8 mouse cellular contexts compared by ENCODE assay signal in genomic region chr12:73052651-73053591, GRCm38 (mm10). TPM values are rescaled to one million over a fixed set of nuclear protein-coding genes. Genes with fewer than 3 reads are reported as not detected.
A peak's percentile ranks its signal among the peaks of the same experiment; 100 is the strongest.
DNase-seq lines count a peak whose midpoint lies in the region; ATAC-seq and TF ChIP-seq lines count a peak whose summit lies in the region.

No protein-coding gene starts in this region.

- DNase-seq in kidney, adult 2 months, result peak; percentile 25
- DNase-seq in kidney, adult 9 months, result no peak
- peak; percentile 70 for DNase-seq in embryo, embryonic 10.5 days (ENCODE audit: low spot score)
- no peak for DNase-seq in left cerebral cortex, postnatal 14 days (ENCODE audit: low spot score in 2 of 2)

- no peaks in the 10 kb centered on the region for H3K36me3 ChIP-seq in kidney, adult 2 months (ENCODE audit: control insufficient read depth, insufficient read depth, low read length)
- H3K36me3 ChIP-seq in hindbrain, embryonic 12.5 days, result no peaks in the 10 kb centered on the region
- no peaks in the 10 kb centered on the region for H3K36me3 ChIP-seq in macrophage (ENCODE audit: inconsistent target)

- H3K4me2 ChIP-seq in hindbrain, embryonic 12.5 days (replicated peaks), result peak overlapping the region; percentile 57

- H3K27ac ChIP-seq in kidney, adult 2 months (ENCODE audit: insufficient read depth, low read depth, low read length), result no peak overlapping the region
- H3K27ac ChIP-seq in hindbrain, embryonic 12.5 days, result peak overlapping the region; percentile 60
- no peak overlapping the region for H3K27ac ChIP-seq in macrophage

- ATAC-seq in hindbrain, embryonic 12.5 days (ENCODE audit: low FRiP score), result no peak
- ATAC-seq in monocyte, adult 5-6 weeks (replicated peaks; ENCODE audit: insufficient number of reproducible peaks, low FRiP score, low TSS enrichment, poor library complexity, severe bottlenecking), result no peak
- no peak for ATAC-seq in megakaryocyte progenitor cell, adult 5-6 weeks (replicated peaks; ENCODE audit: poor library complexity)

- no peaks in the 10 kb centered on the region for H3K9me3 ChIP-seq in hindbrain, embryonic 12.5 days (replicated peaks)

- H3K4me1 ChIP-seq in kidney, adult 2 months (ENCODE audit: control insufficient read depth, insufficient read depth, low read length), result no peaks in the 10 kb centered on the region
- H3K4me1 ChIP-seq in hindbrain, embryonic 12.5 days, result peaks cover 14% of the 10 kb centered on the region

- no peak overlapping the region for H3K4me3 ChIP-seq in kidney, adult 2 months (ENCODE audit: insufficient read depth, low read depth, low read length)
- H3K4me3 ChIP-seq in hindbrain, embryonic 12.5 days, result peak overlapping the region; percentile 39
- H3K4me3 ChIP-seq in macrophage (ENCODE audit: inconsistent target), result peak overlapping the region; percentile 32

- intact Hi-C loops in left cerebral cortex, postnatal 14 days (cut with DNase I), result loop anchor here (5.0 to 10.0 kb wide), 3 partner anchors 59 to 232 kb away; partner anchors contain the start of genes Six4, Slc38a6 and Trmt5

- peak overlapping the region; percentile 44 for H3K9ac ChIP-seq in hindbrain, embryonic 12.5 days

- no peak for TF ChIP-seq POLR2A in kidney, adult 2 months (IDR thresholded peaks at IDR 0.05; ENCODE audit: low read depth, low read length)

- 29% methylated on average over 34 of the region's 34 CpGs for WGBS in kidney, adult 2 months
- 1% methylated on average over 34 of the region's 34 CpGs for WGBS in hindbrain, embryonic 12.5 days
- WGBS in macrophage (ENCODE audit: missing documents), result 17% methylated on average over 34 of the region's 34 CpGs

- TF ChIP-seq CTCF in kidney, adult 2 months (conservative IDR thresholded peaks at IDR 0.05; ENCODE audit: insufficient read depth, insufficient read length, low read depth, low read length), result no peak

- H3K27me3 ChIP-seq in kidney, adult 2 months (replicated peaks; ENCODE audit: control insufficient read depth, insufficient read depth, low read length), result peaks cover 7% of the 10 kb centered on the region
- H3K27me3 ChIP-seq in hindbrain, embryonic 12.5 days, result peaks cover 92% of the 10 kb centered on the region

- no peaks in the 10 kb centered on the region for H3K79me2 ChIP-seq in macrophage (ENCODE audit: inconsistent target)

RNA-seq across cellular contexts. Expression of gene Six1, which starts 0.8 kb away (rescaled TPM):
- 0.35 and 0.53 TPM in 2 replicates for polyA plus RNA-seq in kidney, adult 2 months (2012; rRNA removed)
- 36.0 and 36.9 TPM in 2 replicates for polyA plus RNA-seq in hindbrain, embryonic 12.5 days (2016; fragmentation: Nextera tagmentation; extraction: Ambion mirVana)
- 1 to 10 TPM in 5 of 26 experiments, under 1 TPM in 3, not detected in 18; 0.22 to 8.0 (median 2.8) TPM for total RNA-seq in macrophage (2018; cell fraction: chromatin; rRNA removed)
- 1 to 10 TPM in 2 of 26 experiments, under 1 TPM in 22, not detected in 2; 0.03 to 3.8 (median 0.14) TPM for total RNA-seq in macrophage (2018; cell fraction: cytosol; rRNA removed)
- 10 to 100 TPM in 1 of 26 experiments, 1 to 10 TPM in 4, under 1 TPM in 8, not detected in 13; 0.14 to 11.5 (median 0.75) TPM for total RNA-seq in macrophage (2018; cell fraction: nucleus; rRNA removed)
- 0.09 TPM in 1 of 3 replicates, not detected in the others for polyA plus RNA-seq in macrophage (2018)
- total RNA-seq in monocyte, adult 5-6 weeks (2017), result 0.11 TPM in 1 of 3 replicates, not detected in the others
- total RNA-seq in megakaryocyte progenitor cell, adult 5-6 weeks (2015), result 0.10 and 0.35 TPM in 2 replicates
- total RNA-seq in megakaryocyte progenitor cell, adult 5-6 weeks (2017), result 0.25 TPM in 1 of 2 replicates, not detected in the other
- total RNA-seq in left cerebral cortex, postnatal 14 days (2021), result under 1 TPM; 0.26 to 0.61 TPM

Comparison
In these comparisons a context has a peak if more than half of its experiments do, and no peak if none do; other contexts are left out.
1. DNase-seq: peak in kidney, adult 2 months (single experiment) and embryo, embryonic 10.5 days (single experiment); none in kidney, adult 9 months (single experiment) and left cerebral cortex, postnatal 14 days (0 of 2).